Mouse (Mus musculus) lung, adult 2 months (tissue): ENCODE measurements around the gene Zfp503.

ENCODE experiments used
- CTCF ChIP-seq: fragments of 200-500 bp; IDR thresholded peaks from 2 replicates; pipeline ENCODE4 v1.5.1; 2011; ENCODE audit warnings: mild to moderate bottlenecking, low read length, control low read depth; ENCODE audit not compliant: insufficient read depth
- POLR2A ChIP-seq: fragments of 200-500 bp; IDR thresholded peaks from 2 replicates; pipeline ENCODE4 v1.6.1; 2011; ENCODE audit warnings: low read depth, mild to moderate bottlenecking, control low read depth, low read length, borderline replicate concordance; ENCODE audit errors: extremely low read depth

GRCm38 (mm10) chr14:21988577-21989290, 667 bp downstream of the Zfp503 start:
- no peak for TF ChIP-seq POLR2A
- TF ChIP-seq CTCF, result no peak
